In the genomic region with DNA sequence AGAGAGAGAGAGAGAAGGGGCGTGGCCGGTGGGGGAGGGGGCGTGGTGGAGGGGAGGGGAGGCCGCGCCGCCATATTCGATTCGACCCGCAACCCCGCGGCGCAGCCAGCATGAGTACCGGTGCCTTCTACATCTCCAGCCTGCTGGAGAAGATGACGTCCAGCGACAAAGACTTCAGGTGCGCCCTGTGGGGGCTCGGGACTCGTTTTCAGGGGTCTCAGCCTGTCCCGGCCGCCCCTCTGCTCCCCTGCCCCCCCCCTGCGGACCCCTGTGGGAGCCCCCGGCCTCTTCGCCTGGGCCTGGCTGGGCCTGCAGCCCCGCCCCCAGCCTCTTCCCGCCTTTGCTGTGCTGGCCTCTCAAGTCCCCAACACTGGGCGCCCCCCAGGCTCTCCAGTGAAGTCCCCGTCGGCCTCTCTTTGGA, we compare ENCODE assay signal across 8 mouse cellular contexts. TPM values are rescaled to one million over a fixed set of nuclear protein-coding genes. Genes with fewer than 3 reads are reported as not detected.
DNase-seq lines count a peak whose midpoint lies in the region; ATAC-seq and TF ChIP-seq lines count a peak whose summit lies in the region.

TSS of gene Cand2 (plus strand) at position 38 of the 421 bp plus-strand sequence.

- under 1% methylated on average over 17 of the region's 28 CpGs for WGBS in hindbrain, postnatal 0 days
- 0% methylated on average over 15 of the region's 28 CpGs for WGBS in lung, postnatal 0 days

- peak; percentile 82 for ATAC-seq in hindbrain, postnatal 0 days
- ATAC-seq in lung, postnatal 0 days, result peak; percentile 65

- H3K27ac ChIP-seq in hindbrain, postnatal 0 days, result peak within 1 kb of the TSS; percentile 74; the same call in 1 of the 2 replicates
- no peak within 1 kb of the TSS for H3K27ac ChIP-seq in lung, postnatal 0 days (ENCODE audit: low read length)

- H3K4me1 ChIP-seq in hindbrain, postnatal 0 days (ENCODE audit: insufficient read depth, low read length), result peaks cover 21% of the 10 kb centered on the region
- H3K4me1 ChIP-seq in lung, postnatal 0 days (ENCODE audit: insufficient read depth, low read depth, low read length), result peaks cover 10% of the 10 kb centered on the region; the same call in 1 of the 2 replicates

- peak within 1 kb of the TSS; percentile 65 for H3K4me3 ChIP-seq in hindbrain, postnatal 0 days (ENCODE audit: low read length)
- peak within 1 kb of the TSS; percentile 58 for H3K4me3 ChIP-seq in lung, postnatal 0 days (ENCODE audit: low read depth, low read length)

- H3K27me3 ChIP-seq in hindbrain, postnatal 0 days (ENCODE audit: insufficient read depth, low read length), result no peaks in the 10 kb centered on the region
- H3K27me3 ChIP-seq in lung, postnatal 0 days (replicated peaks; ENCODE audit: insufficient read depth, low read length), result no peaks in the 10 kb centered on the region

- H3K9ac ChIP-seq in hindbrain, postnatal 0 days (replicated peaks; ENCODE audit: low read length), result peak within 1 kb of the TSS; percentile 75
- H3K9ac ChIP-seq in lung, postnatal 0 days (replicated peaks; ENCODE audit: low read depth), result peak within 1 kb of the TSS; percentile 48; the same call in 1 of the 2 replicates

- peak; percentile 68 to 71 for DNase-seq in B cell, adult 2 months
- DNase-seq in ES-CJ7 (ENCODE audit: low read depth, low spot score), result peak; percentile 67
- DNase-seq in cerebellum, adult 9-11 months, result peak; percentile 58
- peak; percentile 31 to 36 for DNase-seq in gastrocnemius, adult 8-10 months (ENCODE audit: low spot score in 2 of 2)
- peak; percentile 81 for DNase-seq in hindbrain, postnatal 0 days (ENCODE audit: low spot score)
- peak; percentile 48 for DNase-seq in lung, postnatal 0 days (ENCODE audit: low spot score)
- peak; percentile 78 for DNase-seq in right cerebral cortex, postnatal 4 days
- no peak for DNase-seq in layer of hippocampus, adult 9-10 months (ENCODE audit: low spot score)

- TF ChIP-seq CTCF in hindbrain, postnatal 0 days (IDR thresholded peaks at IDR 0.05; ENCODE audit: low read depth), result no peak
- no peak for TF ChIP-seq CTCF in lung, postnatal 0 days (IDR thresholded peaks at IDR 0.05)

- H3K36me3 ChIP-seq in hindbrain, postnatal 0 days (ENCODE audit: insufficient read depth, low read length), result peaks cover 4% of the 10 kb centered on the region; the same call in 1 of the 2 replicates
- H3K36me3 ChIP-seq in lung, postnatal 0 days (ENCODE audit: insufficient read depth, low read length), result no peaks in the 10 kb centered on the region

- peak within 1 kb of the TSS; percentile 75 for H3K4me2 ChIP-seq in hindbrain, postnatal 0 days (ENCODE audit: low read depth, low read length)
- H3K4me2 ChIP-seq in lung, postnatal 0 days (replicated peaks; ENCODE audit: low read depth, low read length), result peak within 1 kb of the TSS; percentile 90

- no peak for TF ChIP-seq EP300 in lung, postnatal 0 days (IDR thresholded peaks at IDR 0.05)

- no peaks in the 10 kb centered on the region for H3K9me3 ChIP-seq in hindbrain, postnatal 0 days (ENCODE audit: low read length)
- no peaks in the 10 kb centered on the region for H3K9me3 ChIP-seq in lung, postnatal 0 days (ENCODE audit: low read length)

RNA-seq across cellular contexts. Expression of gene Cand2, which starts in this region (rescaled TPM):
- 10 to 100 TPM; 63.6 to 80.2 (median 77.4) TPM for total RNA-seq in gastrocnemius, adult 8-10 months (2022)
- 10.5 and 12.5 TPM in 2 replicates for total RNA-seq in hindbrain, postnatal 0 days (2014; rRNA removed)
- 4.5 and 5.5 TPM in 2 replicates for polyA plus RNA-seq in hindbrain, postnatal 0 days (2015; fragmentation: Nextera tagmentation; extraction: Ambion mirVana)
- polyA plus RNA-seq in lung, postnatal 0 days (2015; fragmentation: Nextera tagmentation; extraction: Ambion mirVana), result 2.5 and 3.0 TPM in 2 replicates
